Mouse (Mus musculus) heart, embryonic 14.5 days (tissue): ENCODE results near the gene Zfp592. TPM values are rescaled to one million over a fixed set of nuclear protein-coding genes. Genes with fewer than 3 reads are reported as not detected.
A peak's percentile ranks its signal among the peaks of the same experiment; 100 is the strongest.

ENCODE experiments used
- ATAC-seq: fragments of 200-750 bp; cut with Nextera tagmentation; 2 replicates; pipeline ENCODE4 v1.8.0; 2017; ENCODE audit warnings: low read depth, moderate TSS enrichment; ENCODE audit not compliant: insufficient number of reproducible peaks, insufficient read depth, low FRiP score
- H3K27ac ChIP-seq, 2 experiments: fragments of 200-500 bp in 1 of 2; fragments of 300-500 bp in 1 of 2; sonication (generic) in 1 of 2; replicated peaks in 1 of 2; 2 replicates each; pipeline ENCODE4 v1.5.1; 2012 to 2014; ENCODE audit warnings: low read depth in 2 of 2, low read length in 2 of 2, control low read depth in 1 of 2, mild to moderate bottlenecking in 1 of 2, mixed read lengths in 1 of 2; ENCODE audit not compliant: control insufficient read depth in 1 of 2, insufficient read depth in 1 of 2
- H3K27me3 ChIP-seq: fragments of 300-500 bp; sonication (generic); 2 replicates; pipeline ENCODE4 v1.6.1; 2014; ENCODE audit warnings: mild to moderate bottlenecking, low read length, control low read depth; ENCODE audit not compliant: control insufficient read depth, insufficient read depth
- H3K36me3 ChIP-seq: fragments of 300-500 bp; sonication (generic); 2 replicates; pipeline ENCODE4 v1.6.1; 2014; ENCODE audit warnings: mild to moderate bottlenecking, control low read depth, low read length, mixed read lengths; ENCODE audit not compliant: control insufficient read depth, insufficient read depth
- H3K4me1 ChIP-seq, 2 experiments: fragments of 200-500 bp in 1 of 2; fragments of 300-500 bp in 1 of 2; sonication (generic) in 1 of 2; 2 replicates each; pipeline ENCODE4 v1.6.1; 2012 to 2014; ENCODE audit warnings: low read length in 2 of 2, control low read depth in 1 of 2, mixed read lengths in 1 of 2; ENCODE audit not compliant: control insufficient read depth in 2 of 2, insufficient read depth in 2 of 2
- H3K4me2 ChIP-seq: fragments of 300-500 bp; sonication (generic); 2 replicates; pipeline ENCODE4 v1.6.1; 2014; ENCODE audit warnings: mild to moderate bottlenecking, low read length
- H3K4me3 ChIP-seq, 2 experiments: fragments of 200-500 bp in 1 of 2; fragments of 300-500 bp in 1 of 2; sonication (generic) in 1 of 2; 2 replicates each; pipeline ENCODE4 v1.5.1; 2012 to 2014; ENCODE audit warnings: low read length in 2 of 2, mild to moderate bottlenecking in 2 of 2, control low read depth in 1 of 2, low read depth in 1 of 2, moderate library complexity in 1 of 2; ENCODE audit not compliant: control insufficient read depth in 1 of 2, insufficient read depth in 1 of 2
- H3K9ac ChIP-seq: fragments of 300-500 bp; sonication (generic); 2 replicates; pipeline ENCODE4 v1.6.1; 2014; ENCODE audit warnings: mild to moderate bottlenecking, low read length
- H3K9me3 ChIP-seq: fragments of 300-500 bp; sonication (generic); 2 replicates; pipeline ENCODE4 v1.6.1; 2016; ENCODE audit warnings: low read length, control low read depth; ENCODE audit not compliant: control insufficient read depth
- WGBS: fragments of 180-500 bp; shearing (Covaris S2); extraction: QIAGEN DNeasy Blood & Tissue Kit; methylation state at CpG from one replicate; pipeline ENCODE4 v1.1.7; 2014; 5-methylcytosine and 5-hydroxymethylcytosine counted together
- polyA plus RNA-seq: library from polyadenylated mRNA; unstranded; fragments of >200 nt; fragmentation: Nextera tagmentation; extraction: Ambion mirVana; gene quantifications from 2 replicates; pipeline ENCODE4 v1.2.1, GENCODE M21; 2014

Zfp592 gene
- polyA plus RNA-seq, 1 experiment from 2014 or later, result 10.2 TPM

- WGBS, result 18% methylated on average over 6 of the region's 6 CpGs
- Histone ChIP-seq H3K4me2 (peak overlapping the region; percentile 89), H3K36me3 (0 out of 2 replicates have a peak, but pooled peaks cover 6% of the 10 kb centered on the region), H3K4me1 (peaks cover 10 to 29% of the 10 kb centered on the region in 2 experiments), H3K4me3 (peak overlapping the region; percentile 95 to 96), H3K27me3 (no peaks in the 10 kb centered on the region), H3K9me3 (no peaks in the 10 kb centered on the region), H3K9ac (peak overlapping the region; percentile 99), H3K27ac (peak overlapping the region in 1 of 2 experiments; percentile 98; a peak in 2 of 4 replicates)
- ATAC-seq, result no peak
These were observed 1.2 kb downstream of the Zfp592 start for GRCm38 (mm10) chr7:80994663-80995005.

- H3K27ac ChIP-seq, result peak overlapping the region in 1 of 2 experiments; percentile 98; a peak in 2 of 4 replicates
- 0 out of 2 replicates have a peak, but pooled peaks cover 6% of the 10 kb centered on the region for H3K36me3 ChIP-seq
- peak overlapping the region; percentile 99; the same call in 1 of the 2 replicates for H3K9ac ChIP-seq
- peak overlapping the region in 1 of 2 experiments; percentile 96; a peak in 1 of 4 replicates for H3K4me3 ChIP-seq
- WGBS, result 45% methylated on average over 3 of the region's 3 CpGs
- ATAC-seq, result no peak
- no peaks in the 10 kb centered on the region for H3K27me3 ChIP-seq
- H3K4me1 ChIP-seq, result peaks cover 10 to 29% of the 10 kb centered on the region in 2 experiments
- peak overlapping the region; percentile 89 for H3K4me2 ChIP-seq
- H3K9me3 ChIP-seq, result no peaks in the 10 kb centered on the region
These were observed 2.0 kb downstream of the Zfp592 start for GRCm38 (mm10) chr7:80995266-80996146.

- Histone ChIP-seq H3K36me3 (0 out of 2 replicates have a peak, but pooled peaks cover 6% of the 10 kb centered on the region), H3K9ac (no peak overlapping the region; the same call in 1 of the 2 replicates), H3K4me3 (no peak overlapping the region), H3K27me3 (no peaks in the 10 kb centered on the region), H3K9me3 (no peaks in the 10 kb centered on the region), H3K27ac (no peak overlapping the region), H3K4me2 (no peak overlapping the region), H3K4me1 (peaks cover 7 to 19% of the 10 kb centered on the region in 2 experiments)
- no peak for ATAC-seq
- WGBS, result 62% methylated on average over 6 of the region's 6 CpGs
These were observed 4.3 kb downstream of the Zfp592 start for GRCm38 (mm10) chr7:80997776-80998175.

GRCm38 (mm10) chr7:80999536-80999935 lies 6.1 kb downstream of the Zfp592 start:
- ATAC-seq, result no peak
- peaks cover 6 to 23% of the 10 kb centered on the region in 2 experiments for H3K4me1 ChIP-seq
- 86% methylated on average over 2 of the region's 2 CpGs for WGBS

GRCm38 (mm10) chr7:81001844-81002243 lies 8.4 kb downstream of the Zfp592 start:
- ATAC-seq, result no peak
- no peaks in the 10 kb centered on the region for H3K9me3 ChIP-seq
- H3K27me3 ChIP-seq, result no peaks in the 10 kb centered on the region
- WGBS, result 85% methylated on average over 5 of the region's 5 CpGs
- no peak overlapping the region for H3K4me3 ChIP-seq
- no peaks in the 10 kb centered on the region for H3K36me3 ChIP-seq
- H3K4me1 ChIP-seq, result peaks cover 4 to 20% of the 10 kb centered on the region in 2 experiments
- H3K9ac ChIP-seq, result no peak overlapping the region; the same call in 1 of the 2 replicates
- no peak overlapping the region for H3K27ac ChIP-seq
- H3K4me2 ChIP-seq, result no peak overlapping the region

More at GRCm38 (mm10) chr7:80999536-80999935, 6.1 kb downstream of the Zfp592 start:
- Histone ChIP-seq H3K36me3 (0 out of 2 replicates have a peak, but pooled peaks cover 6% of the 10 kb centered on the region), H3K27me3 (no peaks in the 10 kb centered on the region), H3K27ac (no peak overlapping the region), H3K9ac (no peak overlapping the region), H3K4me2 (no peak overlapping the region), H3K9me3 (no peaks in the 10 kb centered on the region), H3K4me3 (no peak overlapping the region)

- no peaks in the 10 kb centered on the region for H3K27me3 ChIP-seq
- peaks cover 7% of the 10 kb centered on the region for H3K36me3 ChIP-seq
- H3K27ac ChIP-seq, result no peak overlapping the region
- H3K4me3 ChIP-seq, result no peak overlapping the region
- no peak overlapping the region for H3K4me2 ChIP-seq
- H3K9me3 ChIP-seq, result no peaks in the 10 kb centered on the region
- ATAC-seq, result no peak
- no peak overlapping the region for H3K9ac ChIP-seq
- WGBS, result 19% methylated on average over 3 of the region's 3 CpGs
- H3K4me1 ChIP-seq, result peaks cover 4 to 25% of the 10 kb centered on the region in 2 experiments
These were observed 11.1 kb downstream of the Zfp592 start for GRCm38 (mm10) chr7:81004556-81005079.

GRCm38 (mm10) chr7:81005969-81006368 lies 12.5 kb downstream of the Zfp592 start:
- 41% methylated on average over 1 of the region's 1 CpGs for WGBS
- Histone ChIP-seq H3K4me2 (no peak overlapping the region), H3K9ac (no peak overlapping the region), H3K27me3 (no peaks in the 10 kb centered on the region), H3K27ac (no peak overlapping the region), H3K4me3 (no peak overlapping the region), H3K36me3 (peaks cover 21% of the 10 kb centered on the region), H3K4me1 (peaks cover 4 to 25% of the 10 kb centered on the region in 2 experiments), H3K9me3 (no peaks in the 10 kb centered on the region)
- no peak for ATAC-seq
